Mouse (Mus musculus) kidney, embryonic 14.5 days (tissue): ENCODE measurements around the gene Nxn. TPM values are rescaled to one million over a fixed set of nuclear protein-coding genes. Genes with fewer than 3 reads are reported as not detected.

Experiments
- ATAC-seq: fragments of 200-750 bp; cut with Nextera tagmentation; 2 replicates; pipeline ENCODE4 v1.8.0; 2017; ENCODE audit warnings: moderate number of reproducible peaks, mild to moderate bottlenecking, moderate TSS enrichment, moderate library complexity; ENCODE audit not compliant: low FRiP score, low TSS enrichment
- H3K27ac ChIP-seq: fragments of 300-500 bp; sonication (generic); 2 replicates; pipeline ENCODE4 v1.5.1; 2014; ENCODE audit warnings: low read depth, mild to moderate bottlenecking, low read length, moderate library complexity, mixed read lengths
- H3K27me3 ChIP-seq: fragments of 300-500 bp; sonication (generic); 2 replicates; pipeline ENCODE4 v1.6.1; 2014; ENCODE audit warnings: mild to moderate bottlenecking, low read length; ENCODE audit not compliant: control insufficient read depth, insufficient read depth
- H3K36me3 ChIP-seq: fragments of 300-500 bp; sonication (generic); 2 replicates; pipeline ENCODE4 v1.6.1; 2014; ENCODE audit warnings: low read length, mixed read lengths; ENCODE audit not compliant: control insufficient read depth, insufficient read depth
- H3K4me1 ChIP-seq: fragments of 300-500 bp; sonication (generic); 2 replicates; pipeline ENCODE4 v1.6.1; 2014; ENCODE audit warnings: low read length, mixed read lengths; ENCODE audit not compliant: control insufficient read depth, insufficient read depth
- H3K4me2 ChIP-seq: fragments of 300-500 bp; sonication (generic); replicated peaks from 2 replicates; pipeline ENCODE4 v1.6.1; 2014; ENCODE audit warnings: low read depth, mild to moderate bottlenecking, low read length
- H3K4me3 ChIP-seq: fragments of 300-500 bp; sonication (generic); 2 replicates; pipeline ENCODE4 v1.5.1; 2014; ENCODE audit warnings: mild to moderate bottlenecking, low read length
- H3K9ac ChIP-seq: fragments of 300-500 bp; sonication (generic); 2 replicates; pipeline ENCODE4 v1.6.1; 2014; ENCODE audit warnings: low read depth, mild to moderate bottlenecking, low read length, moderate library complexity
- H3K9me3 ChIP-seq: fragments of 300-500 bp; sonication (generic); 2 replicates; pipeline ENCODE4 v1.6.1; 2016; ENCODE audit warnings: low read length; ENCODE audit not compliant: control insufficient read depth
- WGBS: fragments of 180-500 bp; shearing (Covaris S2); extraction: QIAGEN DNeasy Blood & Tissue Kit; methylation state at CpG from one replicate; pipeline ENCODE4 v1.1.7; 2014; 5-methylcytosine and 5-hydroxymethylcytosine counted together
- polyA plus RNA-seq: library from polyadenylated mRNA; unstranded; fragments of >200 nt; fragmentation: Nextera tagmentation; extraction: Ambion mirVana; gene quantifications from 2 replicates; pipeline ENCODE4 v1.2.1, GENCODE M21; 2014

The Nxn gene
- polyA plus RNA-seq, 1 experiment from 2014 or later: 38.0 TPM

- Histone ChIP-seq H3K4me2 (no peak overlapping the region), H3K4me3 (no peak overlapping the region), H3K9ac (no peak overlapping the region), H3K36me3 (peaks cover 7% of the 10 kb centered on the region; the same call in 1 of the 2 replicates), H3K9me3 (no peaks in the 10 kb centered on the region), H3K27me3 (no peaks in the 10 kb centered on the region), H3K27ac (no peak overlapping the region), H3K4me1 (no peaks in the 10 kb centered on the region)
- no peak for ATAC-seq
- 68% methylated on average over 5 of the region's 5 CpGs for WGBS
Observed at GRCm38 (mm10) chr11:76268001-76268459, 130.9 kb downstream of the Nxn start.

- no peak for ATAC-seq
- Histone ChIP-seq H3K4me3 (no peak overlapping the region), H3K9ac (no peak overlapping the region), H3K27ac (no peak overlapping the region), H3K36me3 (peaks cover 7% of the 10 kb centered on the region; the same call in 1 of the 2 replicates), H3K4me2 (no peak overlapping the region), H3K9me3 (no peaks in the 10 kb centered on the region), H3K4me1 (no peaks in the 10 kb centered on the region), H3K27me3 (no peaks in the 10 kb centered on the region)
- WGBS: 72% methylated on average over 7 of the region's 7 CpGs
Observed at GRCm38 (mm10) chr11:76267550-76267949, 131.4 kb downstream of the Nxn start.

GRCm38 (mm10) chr11:76262611-76263351, 136.2 kb downstream of the Nxn start:
- Histone ChIP-seq H3K4me2 (no peak overlapping the region), H3K9me3 (no peaks in the 10 kb centered on the region), H3K27me3 (no peaks in the 10 kb centered on the region), H3K27ac (no peak overlapping the region), H3K36me3 (peaks cover 4% of the 10 kb centered on the region; the same call in 1 of the 2 replicates), H3K9ac (no peak overlapping the region), H3K4me1 (no peaks in the 10 kb centered on the region), H3K4me3 (no peak overlapping the region)
- WGBS: 12% methylated on average over 19 of the region's 19 CpGs
- no peak; the same call in 1 of the 2 replicates for ATAC-seq

- Histone ChIP-seq H3K9ac (no peak overlapping the region), H3K4me2 (no peak overlapping the region), H3K9me3 (no peaks in the 10 kb centered on the region), H3K4me3 (no peak overlapping the region), H3K36me3 (peaks cover 4% of the 10 kb centered on the region; the same call in 1 of the 2 replicates), H3K27ac (no peak overlapping the region), H3K4me1 (no peaks in the 10 kb centered on the region; the same call in 1 of the 2 replicates), H3K27me3 (no peaks in the 10 kb centered on the region)
- no peak for ATAC-seq
- WGBS: 79% methylated on average over 12 of the region's 12 CpGs
Observed at GRCm38 (mm10) chr11:76261224-76261623, 137.7 kb downstream of the Nxn start.

- no peaks in the 10 kb centered on the region for H3K27me3 ChIP-seq
- H3K27ac ChIP-seq: no peak overlapping the region
- 73% methylated on average over 10 of the region's 10 CpGs for WGBS
- no peaks in the 10 kb centered on the region for H3K9me3 ChIP-seq
- no peak overlapping the region for H3K9ac ChIP-seq
- no peak overlapping the region for H3K4me2 ChIP-seq
- peaks cover 4% of the 10 kb centered on the region; the same call in 1 of the 2 replicates for H3K36me3 ChIP-seq
- no peak for ATAC-seq
- H3K4me3 ChIP-seq: no peak overlapping the region
- H3K4me1 ChIP-seq: no peaks in the 10 kb centered on the region; the same call in 1 of the 2 replicates
Observed at GRCm38 (mm10) chr11:76260208-76261050, 138.5 kb downstream of the Nxn start.

GRCm38 (mm10) chr11:76258511-76258910, 140.4 kb downstream of the Nxn start:
- Histone ChIP-seq H3K27ac (no peak overlapping the region), H3K4me3 (no peak overlapping the region), H3K4me1 (no peaks in the 10 kb centered on the region; the same call in 1 of the 2 replicates), H3K4me2 (no peak overlapping the region), H3K27me3 (no peaks in the 10 kb centered on the region), H3K9ac (no peak overlapping the region), H3K36me3 (peaks cover 4% of the 10 kb centered on the region; the same call in 1 of the 2 replicates), H3K9me3 (no peaks in the 10 kb centered on the region)
- 78% methylated on average over 6 of the region's 6 CpGs for WGBS
- no peak for ATAC-seq

- 64% methylated on average over 4 of the region's 4 CpGs for WGBS
- H3K9ac ChIP-seq: no peak overlapping the region
- H3K36me3 ChIP-seq: peaks cover 4% of the 10 kb centered on the region; the same call in 1 of the 2 replicates
- H3K4me2 ChIP-seq: no peak overlapping the region
- H3K4me3 ChIP-seq: no peak overlapping the region
- no peaks in the 10 kb centered on the region for H3K27me3 ChIP-seq
- H3K4me1 ChIP-seq: no peaks in the 10 kb centered on the region; the same call in 1 of the 2 replicates
- no peak overlapping the region for H3K27ac ChIP-seq
- no peaks in the 10 kb centered on the region for H3K9me3 ChIP-seq
- ATAC-seq: no peak
Observed at GRCm38 (mm10) chr11:76257386-76257785, 141.6 kb downstream of the Nxn start.

GRCm38 (mm10) chr11:76256129-76256528, 142.8 kb downstream of the Nxn start:
- Histone ChIP-seq H3K36me3 (peaks cover 9% of the 10 kb centered on the region; the same call in 1 of the 2 replicates), H3K27me3 (no peaks in the 10 kb centered on the region), H3K4me3 (no peak overlapping the region), H3K4me2 (no peak overlapping the region), H3K4me1 (no peaks in the 10 kb centered on the region; the same call in 1 of the 2 replicates), H3K9ac (no peak overlapping the region), H3K9me3 (no peaks in the 10 kb centered on the region), H3K27ac (no peak overlapping the region)
- ATAC-seq: no peak
- 11% methylated on average over 5 of the region's 5 CpGs for WGBS
